In the genomic region with DNA sequence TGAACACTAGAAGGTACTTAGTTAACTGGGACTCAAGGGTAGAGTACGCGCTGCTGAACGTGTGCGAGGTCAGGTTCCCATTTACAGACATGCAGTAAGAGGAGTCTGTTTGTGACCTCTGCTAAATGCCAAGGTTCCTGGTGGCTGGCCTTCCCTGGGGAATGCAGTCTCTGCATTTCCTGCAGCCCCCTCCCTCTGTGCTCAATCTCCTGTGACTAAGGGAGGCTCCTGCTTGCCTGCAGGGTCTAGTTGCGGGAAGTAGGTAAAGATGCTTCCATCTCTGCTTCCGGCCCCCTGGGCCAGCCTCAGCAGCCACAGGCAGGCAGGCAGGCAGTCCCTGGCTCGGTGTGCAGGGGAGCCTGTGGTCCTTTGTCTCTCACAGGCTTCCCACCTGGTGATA, we compare ENCODE assay signal across 10 mouse cellular contexts. TPM values are rescaled to one million over a fixed set of nuclear protein-coding genes. Genes with fewer than 3 reads are reported as not detected.
DNase-seq lines count a peak whose midpoint lies in the region; ATAC-seq and TF ChIP-seq lines count a peak whose summit lies in the region.
"Had no signal": no experiment of that assay in that cellular context is flagged by ENCODE, and none has a peak within 500 bp of the region (broad histone marks: within the 10 kb centered on the region; RNA-seq: fewer than 3 reads in every experiment).

No protein-coding gene starts in this region.

- peak; percentile 59 for DNase-seq in gastrocnemius, adult 2 months
- no peak for DNase-seq in gastrocnemius, postnatal 4 days (ENCODE audit: low spot score in 2 of 2)
- no peak for DNase-seq in kidney, postnatal 36 days
- no peak for DNase-seq in embryonic facial prominence, embryonic 10.5 days (ENCODE audit: low spot score)
- DNase-seq in urinary bladder, adult 2 months (ENCODE audit: low spot score): no peak
- no peak for DNase-seq in right cerebral cortex, adult 2 months (ENCODE audit: low spot score in 2 of 2)
- DNase-seq: B cell, adult 2 months; cerebellum, adult 11 months had no signal

- WGBS in kidney, embryonic 15.5 days: 38% methylated on average over 7 of the region's 7 CpGs
- WGBS in embryonic facial prominence, embryonic 10.5 days: 52% methylated on average over 7 of the region's 7 CpGs

- peaks cover 37% of the 10 kb centered on the region for H3K36me3 ChIP-seq in kidney, embryonic 15.5 days
- peaks cover 42% of the 10 kb centered on the region for H3K36me3 ChIP-seq in E14TG2a.4 (ENCODE audit: insufficient read depth, low read length)
- H3K36me3 ChIP-seq in embryonic facial prominence, embryonic 10.5 days (replicated peaks): peaks cover 41% of the 10 kb centered on the region

- H3K4me3 ChIP-seq in gastrocnemius, adult 2 months: peak overlapping the region; percentile 35
- no peak overlapping the region for H3K4me3 ChIP-seq in kidney, embryonic 15.5 days (replicated peaks)
- H3K4me3 ChIP-seq in E14TG2a.4 (replicated peaks; ENCODE audit: low read length): peak overlapping the region; percentile 27; the same call in 1 of the 2 replicates
- no peak overlapping the region for H3K4me3 ChIP-seq in embryonic facial prominence, embryonic 10.5 days

- peak; percentile 22; the same call in 1 of the 2 replicates for ATAC-seq in kidney, embryonic 15.5 days (replicated peaks; ENCODE audit: low FRiP score)

- no peak overlapping the region for H3K4me2 ChIP-seq in kidney, embryonic 15.5 days

- intact Hi-C loops in gastrocnemius, adult 2 months (cut with DNase I): loop anchor here (5.0 kb wide), 1 partner anchor 70 kb away; the partner anchor contains the start of gene Myh9

- H3K4me1 ChIP-seq in kidney, embryonic 15.5 days: peaks cover 36% of the 10 kb centered on the region
- peaks cover 91% of the 10 kb centered on the region for H3K4me1 ChIP-seq in E14TG2a.4 (replicated peaks; ENCODE audit: low read depth, low read length)
- peaks cover 40% of the 10 kb centered on the region for H3K4me1 ChIP-seq in embryonic facial prominence, embryonic 10.5 days

- H3K9ac ChIP-seq in kidney, embryonic 15.5 days: no peak overlapping the region

- peak overlapping the region; percentile 90 for H3K27ac ChIP-seq in gastrocnemius, adult 2 months
- H3K27ac ChIP-seq in kidney, embryonic 15.5 days: peak overlapping the region; percentile 57
- H3K27ac ChIP-seq in embryonic facial prominence, embryonic 10.5 days (replicated peaks): peak overlapping the region; percentile 76

- no peaks in the 10 kb centered on the region for H3K27me3 ChIP-seq in kidney, embryonic 15.5 days
- H3K27me3 ChIP-seq in E14TG2a.4 (ENCODE audit: insufficient read depth, low read length): no peaks in the 10 kb centered on the region
- H3K27me3 ChIP-seq in embryonic facial prominence, embryonic 10.5 days (replicated peaks; ENCODE audit: low read depth, poor library complexity, severe bottlenecking): no peaks in the 10 kb centered on the region

- no peak for TF ChIP-seq CTCF in gastrocnemius, adult 2 months (IDR thresholded peaks at IDR 0.05)
- no peak for TF ChIP-seq CTCF in E14TG2a.4 (conservative IDR thresholded peaks at IDR 0.05; ENCODE audit: low read length)

- no peaks in the 10 kb centered on the region for H3K9me3 ChIP-seq in kidney, embryonic 15.5 days (replicated peaks)
- H3K9me3 ChIP-seq in E14TG2a.4 (ENCODE audit: low read length): no peaks in the 10 kb centered on the region
- H3K9me3 ChIP-seq in embryonic facial prominence, embryonic 10.5 days: no peaks in the 10 kb centered on the region

RNA-seq across cellular contexts. Expression of gene Txn2, which starts 16.2 kb away (rescaled TPM):
- 100 to 1,000 TPM; 189 to 247 TPM for total RNA-seq in gastrocnemius, adult 2 months (2021)
- total RNA-seq in gastrocnemius, postnatal 4 days (2021): 100 to 1,000 TPM; 152 to 157 TPM
- 240 and 253 TPM in 2 replicates for polyA plus RNA-seq in kidney, embryonic 15.5 days (2015; fragmentation: Nextera tagmentation; extraction: Ambion mirVana)
- polyA plus RNA-seq in embryonic facial prominence, embryonic 10.5 days (2016; fragmentation: Nextera tagmentation; extraction: Ambion mirVana): 287 and 289 TPM in 2 replicates
- 147 and 157 TPM in 2 replicates for polyA plus RNA-seq in urinary bladder, adult 2 months (2012; rRNA removed)

RNA-seq across cellular contexts. Expression of gene Foxred2, which starts 43.9 kb away (rescaled TPM):
- under 1 TPM; 0.43 to 0.84 TPM for total RNA-seq in gastrocnemius, adult 2 months (2021)
- 1 to 10 TPM; 1.4 to 1.5 TPM for total RNA-seq in gastrocnemius, postnatal 4 days (2021)
- 4.6 and 5.6 TPM in 2 replicates for polyA plus RNA-seq in kidney, embryonic 15.5 days (2015; fragmentation: Nextera tagmentation; extraction: Ambion mirVana)
- 7.2 and 7.3 TPM in 2 replicates for polyA plus RNA-seq in embryonic facial prominence, embryonic 10.5 days (2016; fragmentation: Nextera tagmentation; extraction: Ambion mirVana)
- 5.2 and 5.5 TPM in 2 replicates for polyA plus RNA-seq in urinary bladder, adult 2 months (2012; rRNA removed)

RNA-seq across cellular contexts. Expression of gene Eif3d, which starts 58.0 kb away (rescaled TPM):
- 10 to 100 TPM; 57.7 to 63.5 TPM for total RNA-seq in gastrocnemius, adult 2 months (2021)
- 100 to 1,000 TPM; 115 to 120 TPM for total RNA-seq in gastrocnemius, postnatal 4 days (2021)
- polyA plus RNA-seq in kidney, embryonic 15.5 days (2015; fragmentation: Nextera tagmentation; extraction: Ambion mirVana): 210 and 223 TPM in 2 replicates
- polyA plus RNA-seq in embryonic facial prominence, embryonic 10.5 days (2016; fragmentation: Nextera tagmentation; extraction: Ambion mirVana): 249 and 271 TPM in 2 replicates
- 122 TPM in 2 replicates for polyA plus RNA-seq in urinary bladder, adult 2 months (2012; rRNA removed)

Comparison
In these comparisons a context has a peak if more than half of its experiments do, and no peak if none do; other contexts are left out.
1. H3K4me3 ChIP-seq: peak in gastrocnemius, adult 2 months (single experiment) and E14TG2a.4 (single experiment); none in kidney, embryonic 15.5 days (single experiment) and embryonic facial prominence, embryonic 10.5 days (single experiment).
2. Peak in every context shown above with its lines, with median percentiles within 50 percentile points of each other: H3K27ac ChIP-seq.